Mouse (Mus musculus) heart, postnatal 0 days (tissue): ENCODE measurements around the gene Sgms1. TPM values are rescaled to one million over a fixed set of nuclear protein-coding genes. Genes with fewer than 3 reads are reported as not detected.
A peak's percentile ranks its signal among the peaks of the same experiment; 100 is the strongest.
"Not testable (repeated sequence)": the region's sequence is repeated elsewhere in the genome, so short reads cannot be mapped to it uniquely, and the experiment has no call there.

Experiments
- ATAC-seq: fragments of 200-750 bp; cut with Nextera tagmentation; 2 replicates; pipeline ENCODE4 v1.8.0; 2017; ENCODE audit warnings: low read depth, moderate number of reproducible peaks, moderate library complexity; ENCODE audit not compliant: insufficient read depth
- DNase-seq: peaks from one replicate; pipeline ENCODE4 v3.0.0-alpha.2; 2016; ENCODE audit warnings: low spot score
- H3K27ac ChIP-seq: fragments of 300-500 bp; sonication (generic); 2 replicates; pipeline ENCODE4 v1.5.1; 2014; ENCODE audit warnings: low read depth, mild to moderate bottlenecking
- H3K27me3 ChIP-seq: fragments of 300-500 bp; sonication (generic); 2 replicates; pipeline ENCODE4 v1.6.1; 2014; ENCODE audit warnings: low read length, mixed read lengths; ENCODE audit not compliant: control insufficient read depth, insufficient read depth
- H3K36me3 ChIP-seq: fragments of 300-500 bp; sonication (generic); replicated peaks from 2 replicates; pipeline ENCODE4 v1.6.1; 2014; ENCODE audit warnings: low read length, mixed read lengths; ENCODE audit not compliant: control insufficient read depth, insufficient read depth
- H3K4me1 ChIP-seq: fragments of 300-500 bp; sonication (generic); 2 replicates; pipeline ENCODE4 v1.6.1; 2014; ENCODE audit warnings: antibody characterized with exemption; ENCODE audit not compliant: control insufficient read depth, insufficient read depth
- H3K4me2 ChIP-seq: fragments of 300-500 bp; sonication (generic); 2 replicates; pipeline ENCODE4 v1.6.1; 2014; ENCODE audit warnings: low read depth, mild to moderate bottlenecking, low read length, moderate library complexity
- H3K4me3 ChIP-seq: fragments of 300-500 bp; sonication (generic); 2 replicates; pipeline ENCODE4 v1.5.1; 2014; ENCODE audit warnings: low read depth, low read length
- H3K9ac ChIP-seq: fragments of 300-500 bp; sonication (generic); replicated peaks from 2 replicates; pipeline ENCODE4 v1.6.1; 2014; ENCODE audit warnings: low read depth, low read length, mixed read lengths
- H3K9me3 ChIP-seq: fragments of 300-500 bp; sonication (generic); replicated peaks from 2 replicates; pipeline ENCODE4 v1.6.1; 2016; ENCODE audit warnings: low read length; ENCODE audit not compliant: control insufficient read depth
- CTCF ChIP-seq: IDR thresholded peaks from 2 replicates; pipeline ENCODE4 v1.5.1; 2016; ENCODE audit warnings: antibody characterized with exemption, control low read depth, low read depth
- EP300 ChIP-seq: IDR thresholded peaks from 2 replicates; pipeline ENCODE4 v1.6.1; 2016; ENCODE audit warnings: antibody characterized with exemption, low read depth
- WGBS: fragments of 180-500 bp; shearing (Covaris S2); extraction: QIAGEN DNeasy Blood & Tissue Kit; methylation state at CpG from one replicate; pipeline ENCODE4 v1.1.7; 2014; 5-methylcytosine and 5-hydroxymethylcytosine counted together
- polyA plus RNA-seq: library from polyadenylated mRNA; unstranded; fragments of >200 nt; fragmentation: Nextera tagmentation; extraction: Ambion mirVana; gene quantifications from 2 replicates; pipeline ENCODE4 v1.2.1, GENCODE M21; 2015
- total RNA-seq: library from RNA; depleted of rRNA; stranded (reverse); fragments of >200 nt; gene quantifications from 2 replicates; pipeline ENCODE4 v1.2.3, GENCODE M21; 2014; ENCODE audit warnings: low replicate concordance

The Sgms1 gene
- total and polyA plus RNA-seq, 2 experiments from 2014 or later = 29.4 to 52.0 TPM

- peak overlapping the region; percentile 28; the same call in 1 of the 2 replicates for H3K4me2 ChIP-seq
- TF ChIP-seq CTCF (peak; percentile 49), EP300 (no peak)
- no peaks in the 10 kb centered on the region for H3K9me3 ChIP-seq
- no peaks in the 10 kb centered on the region for H3K27me3 ChIP-seq
- H3K27ac ChIP-seq = peak overlapping the region; percentile 81
- ATAC-seq (peak; percentile 86), DNase-seq (peak; percentile 75)
- WGBS = 27% methylated on average over 3 of the region's 3 CpGs
- no peak overlapping the region for H3K4me3 ChIP-seq
- H3K4me1 ChIP-seq = peaks cover 50% of the 10 kb centered on the region
- H3K9ac ChIP-seq = no peak overlapping the region
- no peaks in the 10 kb centered on the region for H3K36me3 ChIP-seq
Measured at GRCm38 (mm10) chr19:32322429-32323035, 67.0 kb downstream of the Sgms1 start.

DNA sequence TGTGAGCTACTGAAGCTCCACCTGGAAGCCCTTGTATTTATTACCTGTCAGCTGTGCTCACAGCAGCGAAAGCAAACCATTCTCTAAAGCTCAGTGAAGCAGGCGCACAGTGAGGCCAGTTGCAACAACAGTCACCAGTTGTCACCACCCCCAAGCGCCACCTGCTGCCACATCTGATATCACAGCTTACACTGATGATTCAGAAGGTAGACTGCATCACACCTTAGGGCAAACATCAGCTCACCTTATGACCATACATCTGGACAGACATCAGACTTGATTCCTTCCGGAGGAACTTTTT lies 69.2 kb downstream of the Sgms1 start:
- TF ChIP-seq EP300 = no peak
- TF ChIP-seq CTCF = peak; percentile 58
- Histone ChIP-seq H3K4me2 (no peak overlapping the region), H3K36me3 (no peaks in the 10 kb centered on the region), H3K27me3 (no peaks in the 10 kb centered on the region), H3K9ac (no peak overlapping the region), H3K4me3 (no peak overlapping the region), H3K9me3 (no peaks in the 10 kb centered on the region), H3K4me1 (peaks cover 32% of the 10 kb centered on the region), H3K27ac (no peak overlapping the region)
- WGBS = 72% methylated on average over 4 of the region's 4 CpGs
- ATAC-seq (no peak), DNase-seq (no peak)

DNA sequence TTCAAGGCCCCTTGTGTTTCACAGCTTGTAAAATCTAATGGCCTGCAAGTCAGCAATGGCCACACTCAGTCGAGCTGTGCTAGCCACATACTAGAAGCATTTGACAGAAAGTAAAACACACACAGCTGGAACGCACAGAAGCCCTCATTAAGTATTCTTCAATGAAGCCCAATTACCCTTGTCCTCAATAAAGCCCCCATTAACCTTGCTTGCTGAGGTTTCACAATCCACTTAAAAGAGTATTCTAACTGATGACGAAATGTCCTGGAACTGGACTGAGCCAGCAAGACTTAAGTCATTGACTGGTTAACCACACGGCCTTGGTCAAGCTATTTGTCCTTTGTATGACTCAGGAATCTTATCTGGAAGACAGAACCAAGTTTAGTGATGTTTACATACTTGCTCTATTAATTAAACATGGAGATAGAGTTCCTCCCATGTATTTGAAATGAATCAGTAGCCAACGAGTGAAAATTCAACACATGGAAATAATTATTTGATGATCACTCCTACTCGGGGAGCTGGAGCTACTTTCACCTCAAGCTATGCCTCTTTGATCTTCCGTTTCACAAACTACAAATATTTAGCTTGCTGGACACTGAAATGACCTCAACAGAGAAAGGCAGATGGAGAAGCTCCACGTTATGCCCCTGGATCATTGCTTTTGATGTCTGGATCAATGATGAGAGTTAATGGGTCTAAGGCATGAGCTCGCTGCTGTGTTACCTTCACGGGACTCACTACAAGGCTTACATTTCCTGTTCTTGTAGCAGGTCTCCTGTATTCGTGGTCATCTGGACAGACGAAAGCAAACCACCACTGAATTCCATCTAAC lies 69.8 kb downstream of the Sgms1 start:
- 81% methylated on average over 12 of the region's 12 CpGs for WGBS
- Histone ChIP-seq H3K4me2 (no peak overlapping the region), H3K36me3 (no peaks in the 10 kb centered on the region), H3K27ac (no peak overlapping the region), H3K9ac (no peak overlapping the region), H3K4me3 (no peak overlapping the region), H3K27me3 (no peaks in the 10 kb centered on the region), H3K9me3 (no peaks in the 10 kb centered on the region), H3K4me1 (peaks cover 27% of the 10 kb centered on the region)
- TF ChIP-seq CTCF (no peak), EP300 (no peak)
- DNase-seq (no peak), ATAC-seq (no peak)

DNA sequence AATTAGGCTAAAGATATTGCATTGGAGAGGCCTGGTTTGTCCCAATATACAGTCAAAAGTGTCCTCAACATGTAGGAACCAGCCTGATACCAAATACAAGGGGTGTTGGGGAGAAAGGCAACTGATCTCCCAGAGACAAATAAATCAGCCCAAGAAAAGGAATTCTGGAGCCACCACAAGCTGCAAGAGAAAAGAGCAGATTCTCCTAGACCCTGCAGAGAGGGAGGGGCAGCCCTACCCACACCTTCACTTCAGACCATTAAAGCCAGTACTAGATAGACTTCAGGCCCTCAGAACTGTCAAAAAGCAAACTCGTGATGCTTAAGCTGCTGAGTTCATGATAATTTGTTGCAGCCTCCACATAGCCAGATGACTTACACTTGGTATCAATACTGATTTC lies 70.5 kb downstream of the Sgms1 start:
- 50% methylated on average over 1 of the region's 1 CpGs for WGBS
- Histone ChIP-seq H3K4me1 (peaks cover 26% of the 10 kb centered on the region), H3K4me2 (no peak overlapping the region), H3K27ac (no peak overlapping the region), H3K9me3 (no peaks in the 10 kb centered on the region), H3K9ac (no peak overlapping the region), H3K27me3 (no peaks in the 10 kb centered on the region), H3K36me3 (no peaks in the 10 kb centered on the region), H3K4me3 (no peak overlapping the region)
- no peak for TF ChIP-seq CTCF
- TF ChIP-seq EP300 = no peak
- DNase-seq = no peak
- ATAC-seq = no peak

- not testable (repeated sequence) for H3K36me3 ChIP-seq, H3K27me3 ChIP-seq, ATAC-seq, H3K4me2 ChIP-seq, H3K4me3 ChIP-seq, DNase-seq, H3K9ac ChIP-seq, H3K9me3 ChIP-seq, H3K27ac ChIP-seq
- H3K4me1 ChIP-seq = peaks cover 17% of the 10 kb centered on the region
- 93% methylated on average over 1 of the region's 1 CpGs for WGBS
Measured at GRCm38 (mm10) chr19:32317347-32317746, 72.2 kb downstream of the Sgms1 start.
